Mouse (Mus musculus): ENCODE results near the gene Knop1.

The Knop1 gene

DNA sequence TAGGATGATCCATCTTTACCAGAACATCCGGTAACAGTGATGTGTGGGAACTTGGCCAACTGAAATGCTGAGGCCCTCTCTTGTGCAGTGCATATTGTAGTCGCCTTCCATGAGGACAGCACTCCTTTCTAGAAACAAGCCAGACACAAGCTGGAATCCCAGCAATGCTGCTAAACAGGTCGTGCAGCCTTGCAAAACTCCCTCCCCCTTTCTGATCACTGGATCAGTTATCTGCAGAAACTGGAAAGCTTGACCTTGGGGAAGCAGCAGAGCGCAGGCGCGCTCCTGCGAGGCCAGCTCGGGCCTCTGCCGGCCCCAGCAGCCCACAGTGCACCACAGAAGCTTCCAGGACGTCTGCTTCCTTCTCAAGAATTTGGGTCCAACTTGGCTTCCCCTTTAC is 7.3 kb downstream of the Knop1 start:
- peak; percentile 60 for DNase-seq (ENCODE audit: low spot score)

GRCm38 (mm10) chr7:118846329-118846728 is 9.7 kb downstream of the Knop1 start:
- DNase-seq (ENCODE audit: low spot score), result no peak

DNA sequence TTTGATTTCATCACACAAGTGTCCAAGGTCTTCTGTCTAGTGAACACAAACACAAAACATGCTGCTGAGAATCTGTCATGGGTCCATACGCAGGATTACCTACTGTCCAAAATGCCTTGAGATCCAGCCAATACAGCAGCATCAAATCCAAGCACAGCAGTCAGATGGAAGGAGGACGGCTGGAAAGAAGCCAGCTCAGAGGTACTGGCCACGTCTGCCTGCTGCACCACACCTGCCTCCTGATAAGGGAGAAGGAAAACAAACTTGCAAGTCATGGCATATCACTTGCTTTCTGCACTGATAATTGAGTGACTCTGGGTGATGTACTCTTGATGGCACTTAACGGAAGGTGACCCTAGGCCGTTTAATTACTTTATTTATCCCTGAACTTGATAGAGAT is 10.9 kb downstream of the Knop1 start:
- no peak for DNase-seq (ENCODE audit: low spot score)

- DNase-seq (ENCODE audit: low spot score), result no peak
Observed at GRCm38 (mm10) chr7:118842938-118843337, 13.1 kb downstream of the Knop1 start.

DNA sequence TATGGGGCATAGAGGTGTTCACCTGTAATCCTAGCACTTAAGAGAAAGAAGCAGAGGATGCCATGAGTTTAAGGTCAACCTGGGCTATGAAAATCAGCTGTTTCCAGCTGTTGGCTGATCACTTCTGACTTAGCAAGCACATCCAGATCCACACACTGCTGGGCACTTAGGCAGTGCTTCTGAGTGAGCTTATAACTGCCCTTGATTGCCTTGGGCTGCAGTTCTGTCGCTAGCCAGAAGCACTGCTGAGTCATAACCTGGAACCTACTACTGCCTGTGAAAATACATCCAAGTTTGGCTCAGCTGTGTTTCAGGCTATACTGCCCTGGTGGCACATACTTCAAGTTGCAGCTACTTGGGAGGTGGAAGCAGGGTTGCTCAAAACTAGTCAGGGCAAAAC is 14.3 kb downstream of the Knop1 start:
- DNase-seq (ENCODE audit: low spot score), result no peak

GRCm38 (mm10) chr7:118841030-118841745 is 14.9 kb downstream of the Knop1 start:
- DNase-seq (ENCODE audit: low spot score), result no peak

DNA sequence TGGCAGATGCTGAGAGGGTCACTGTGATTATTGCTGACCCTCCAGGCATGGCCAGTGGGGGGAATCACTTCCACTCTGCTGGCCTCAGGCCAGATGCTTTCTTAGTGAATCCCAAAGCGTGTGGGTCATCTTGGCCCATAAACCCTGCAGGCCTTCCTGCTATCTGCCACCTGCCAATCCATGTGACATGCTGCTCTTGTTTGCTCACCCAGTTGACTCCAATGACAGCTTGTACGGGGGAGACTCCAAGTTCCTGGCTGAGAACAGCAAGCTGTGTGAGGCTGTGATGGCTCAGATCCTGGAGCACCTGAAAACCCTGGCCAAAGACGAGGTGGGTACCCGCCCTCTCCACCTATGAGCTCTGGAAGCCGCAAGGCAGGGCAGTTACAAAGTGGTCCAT is 18.2 kb downstream of the Knop1 start:
- DNase-seq (ENCODE audit: low spot score), result no peak

- no peak for DNase-seq (ENCODE audit: low spot score)
Observed at GRCm38 (mm10) chr7:118827975-118828416, 28.1 kb downstream of the Knop1 start.

GRCm38 (mm10) chr7:118824451-118824850 is 31.6 kb downstream of the Knop1 start:
- DNase-seq (ENCODE audit: low spot score), result no peak

DNA sequence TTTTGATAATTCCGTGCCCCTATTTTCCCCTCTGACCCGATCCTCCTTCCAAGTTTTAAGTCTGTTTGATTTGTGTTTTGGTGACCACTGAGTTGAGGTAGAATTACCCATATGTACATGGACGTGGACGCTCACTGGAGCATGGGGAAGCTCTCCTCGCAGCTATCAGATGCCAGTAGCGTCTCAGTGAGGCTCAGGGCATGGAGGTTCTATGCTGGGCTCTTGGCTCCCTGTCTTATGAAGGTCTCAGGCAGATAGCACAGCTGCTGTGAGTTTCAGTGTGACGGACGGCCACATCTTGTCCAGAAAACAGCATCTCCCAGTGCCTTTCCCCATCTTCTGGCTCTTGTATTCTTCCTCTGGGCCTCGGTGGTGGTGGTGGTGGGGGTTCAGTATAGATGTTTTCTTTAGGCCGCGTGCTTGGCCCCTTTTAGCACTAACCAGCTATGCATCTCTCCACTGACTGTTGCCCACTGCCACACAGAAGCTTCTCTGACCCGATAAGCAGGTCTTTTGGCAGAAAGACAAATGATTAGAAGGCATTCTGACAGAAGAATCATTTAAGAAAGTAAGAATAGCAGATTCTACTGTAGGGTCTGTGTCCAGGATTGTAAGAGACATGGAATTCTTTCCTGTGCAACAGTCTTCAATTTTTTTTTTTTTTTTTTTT is 34.0 kb downstream of the Knop1 start:
- DNase-seq (ENCODE audit: low spot score), result no peak

GRCm38 (mm10) chr7:118821356-118821755 is 34.7 kb downstream of the Knop1 start:
- DNase-seq (ENCODE audit: low spot score), result peak; percentile 17

DNA sequence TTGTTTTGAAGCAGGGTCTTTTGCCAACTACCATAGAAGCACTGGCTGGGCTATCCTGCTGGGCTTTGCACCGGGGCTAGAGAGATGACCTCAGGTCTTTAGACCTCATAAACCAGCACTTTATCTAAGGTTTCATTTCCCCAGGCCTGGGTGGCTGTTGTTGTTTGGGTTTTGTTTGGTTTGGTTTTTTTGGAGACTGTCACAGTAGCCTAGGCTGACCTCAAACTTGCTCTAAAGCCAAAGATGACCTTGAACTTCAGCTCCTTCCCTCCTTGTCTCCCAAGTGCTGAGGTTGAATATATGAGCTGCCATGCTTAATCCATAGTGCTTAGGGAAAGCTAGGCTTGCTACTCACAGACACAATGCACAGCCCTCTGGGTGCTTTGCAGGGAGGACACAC is 36.4 kb downstream of the Knop1 start:
- no peak for DNase-seq (ENCODE audit: low spot score)

GRCm38 (mm10) chr7:118817741-118818140 is 38.3 kb downstream of the Knop1 start:
- DNase-seq (ENCODE audit: low spot score), result no peak

DNA sequence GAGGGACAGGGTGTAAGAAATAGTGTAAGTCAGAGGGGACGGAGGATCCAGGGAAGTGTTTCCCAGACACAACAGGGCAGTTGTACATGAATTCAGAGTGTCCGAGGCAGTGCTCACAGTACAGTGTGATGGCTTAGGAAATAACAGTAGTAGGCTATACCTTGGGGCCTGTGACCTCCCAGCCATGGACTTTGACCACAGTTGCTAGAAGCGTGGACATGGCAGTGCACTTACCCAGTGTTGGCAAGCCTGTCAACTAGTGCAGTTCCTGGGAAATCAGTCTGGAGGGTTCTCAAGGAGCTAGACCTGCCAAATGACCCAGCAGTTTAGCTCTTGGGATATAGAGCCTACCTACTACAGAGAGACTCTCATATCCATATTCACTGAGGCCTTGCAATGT is 39.8 kb downstream of the Knop1 start:
- DNase-seq (ENCODE audit: low spot score), result no peak

DNA sequence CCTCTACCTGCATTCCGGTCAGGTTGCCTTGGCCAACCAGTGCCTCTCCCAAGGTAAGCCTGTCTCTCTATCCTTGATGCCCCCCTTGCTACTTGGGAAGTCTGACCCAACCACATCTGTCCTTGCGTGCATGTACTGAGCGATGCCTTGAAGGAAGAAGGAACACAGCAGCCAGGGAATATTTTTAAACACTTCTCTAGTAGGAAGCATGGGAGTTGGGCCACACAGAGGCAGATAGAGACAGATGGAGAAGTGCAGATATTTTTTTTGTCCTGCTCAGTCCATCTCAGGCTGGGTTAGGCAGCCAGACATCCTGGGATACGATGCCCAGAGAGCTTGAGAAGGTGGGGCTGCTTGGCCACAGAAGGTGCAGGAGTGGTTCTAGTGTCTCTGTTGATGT is 42.5 kb downstream of the Knop1 start:
- DNase-seq (ENCODE audit: low spot score), result no peak

DNA sequence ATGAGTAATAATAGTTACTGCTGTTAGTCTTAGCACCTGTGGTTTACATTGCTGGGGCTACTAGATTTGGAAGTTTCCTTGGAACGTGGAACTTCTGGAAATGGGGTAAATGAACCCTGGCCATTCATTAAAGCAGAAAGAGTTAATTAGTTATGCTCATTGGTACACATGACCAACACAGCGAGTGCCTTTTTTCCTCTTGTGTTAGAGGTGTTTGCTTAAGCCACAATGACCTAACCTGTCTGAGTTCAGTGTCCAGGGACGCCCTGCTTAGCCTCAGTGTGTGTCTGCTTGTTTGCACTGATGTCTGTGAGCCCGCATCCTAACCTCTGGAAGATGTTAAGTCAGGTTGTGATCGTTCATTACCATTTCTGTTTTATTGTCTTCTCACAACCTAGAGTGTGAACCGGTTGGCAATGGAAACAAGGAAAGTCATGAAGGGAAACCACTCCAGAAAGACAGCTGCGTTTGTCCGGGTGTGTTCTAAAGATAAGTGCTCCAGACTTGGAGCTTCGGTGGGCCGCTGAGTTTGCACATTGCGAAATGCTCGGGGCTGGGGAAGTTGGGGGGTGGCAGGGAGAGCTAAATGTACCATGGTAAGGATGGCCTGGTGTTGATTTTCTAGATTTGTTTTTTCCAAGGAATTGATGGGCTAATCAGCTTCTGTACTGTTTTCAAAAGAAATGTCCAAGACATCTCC is 44.5 kb downstream of the Knop1 start:
- no peak for DNase-seq (ENCODE audit: low spot score)

GRCm38 (mm10) chr7:118807899-118808298 is 48.2 kb downstream of the Knop1 start:
- DNase-seq (ENCODE audit: low spot score), result no peak

DNA sequence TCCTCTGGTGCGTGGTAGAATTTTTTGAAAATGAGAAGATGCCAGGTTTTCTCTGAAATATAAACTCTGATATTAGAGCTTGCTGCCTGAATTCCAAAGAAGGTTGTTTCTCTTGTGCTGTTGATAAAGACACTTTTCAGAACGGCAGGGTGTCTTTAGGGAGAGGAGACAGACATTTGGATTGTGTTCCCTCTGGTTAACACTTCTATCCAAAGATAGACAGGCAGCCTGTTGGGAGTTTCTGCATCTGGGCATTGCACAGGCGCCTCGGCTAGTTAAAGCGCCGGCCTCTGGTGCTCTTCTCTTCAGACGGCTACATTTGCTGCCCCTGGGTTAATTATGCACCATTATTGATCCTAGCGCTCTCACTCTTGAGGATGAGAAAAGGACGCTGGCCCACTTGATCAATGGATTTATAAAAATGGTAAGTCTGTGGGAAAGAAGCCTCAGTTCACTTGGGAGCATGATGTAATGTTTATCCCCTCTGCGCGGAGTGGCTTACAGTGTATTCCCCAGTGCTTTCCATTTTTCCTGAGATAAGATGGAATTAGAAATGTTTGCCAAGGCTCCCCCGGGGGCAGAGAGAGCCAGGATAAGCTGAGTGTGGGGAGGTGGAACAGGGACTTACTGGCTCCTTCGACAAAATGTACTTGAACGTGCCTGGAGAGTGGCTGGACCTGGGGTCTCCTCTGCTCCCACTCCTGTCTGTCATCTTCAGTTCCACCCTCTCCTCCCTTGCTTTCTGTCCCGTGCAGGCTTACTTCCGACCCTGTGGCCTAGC is 49.2 kb downstream of the Knop1 start:
- no peak for DNase-seq (ENCODE audit: low spot score)

GRCm38 (mm10) chr7:118803425-118803824 is 52.6 kb downstream of the Knop1 start:
- DNase-seq (ENCODE audit: low spot score), result no peak

GRCm38 (mm10) chr7:118801791-118802190 is 54.3 kb downstream of the Knop1 start:
- DNase-seq (ENCODE audit: low spot score), result no peak

- no peak for DNase-seq (ENCODE audit: low spot score)
Observed at GRCm38 (mm10) chr7:118800112-118800734, 55.8 kb downstream of the Knop1 start.

DNA sequence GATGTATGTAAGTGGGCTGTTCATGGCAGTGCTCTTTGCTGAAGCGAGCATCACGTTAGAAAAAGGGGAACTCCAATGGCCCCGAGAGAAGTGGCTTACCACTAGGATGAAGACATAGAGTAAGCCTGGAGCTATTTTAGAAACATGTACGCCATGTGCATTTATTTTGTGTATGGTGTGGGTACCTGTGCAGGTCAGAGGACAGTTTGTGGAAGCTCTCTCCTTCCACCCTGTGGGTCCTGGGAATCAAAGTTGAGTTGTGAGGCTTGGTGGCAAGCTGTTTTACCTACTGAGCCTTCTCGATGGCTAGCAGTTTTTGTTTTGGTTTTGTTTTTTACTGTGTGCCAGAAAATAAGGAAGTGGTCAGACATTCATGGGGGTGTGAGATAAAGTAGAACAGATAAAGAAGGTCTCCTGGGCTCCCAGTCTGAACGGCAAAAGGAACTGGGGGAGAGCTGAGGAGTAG is 57.9 kb downstream of the Knop1 start:
- DNase-seq (ENCODE audit: low spot score), result no peak

Measured in testis, postnatal 14 days (tissue).